Mouse (Mus musculus): ENCODE measurements around the gene Polr2i. TPM values are rescaled to one million over a fixed set of nuclear protein-coding genes. Genes with fewer than 3 reads are reported as not detected.

Polr2i gene
- total and polyA plus RNA-seq, 2 experiments from 2014 or later: 112 to 799 TPM

GRCm38 (mm10) chr7:30265935-30266334 lies 34.2 kb downstream of the Polr2i start:
- no peaks in the 10 kb centered on the region for H3K9me3 ChIP-seq (replicated peaks; ENCODE audit: control insufficient read depth, low read length)
- H3K4me2 ChIP-seq (ENCODE audit: low read depth, low read length): no peak overlapping the region
- H3K36me3 ChIP-seq (replicated peaks; ENCODE audit: control insufficient read depth, insufficient read depth, low read length): peaks cover 33% of the 10 kb centered on the region; the same call in 1 of the 2 replicates
- WGBS: 91% methylated on average over 7 of the region's 7 CpGs
- H3K27ac ChIP-seq (ENCODE audit: low read depth): no peak overlapping the region
- no peak for ATAC-seq (ENCODE audit: insufficient read depth, low read depth)
- H3K27me3 ChIP-seq (ENCODE audit: control insufficient read depth, insufficient read depth, low read length): no peaks in the 10 kb centered on the region
- no peak for DNase-seq (ENCODE audit: low spot score)
- H3K9ac ChIP-seq (replicated peaks; ENCODE audit: low read depth, low read length): no peak overlapping the region
- no peak for TF ChIP-seq CTCF (IDR thresholded peaks at IDR 0.05; ENCODE audit: low read depth)
- TF ChIP-seq EP300 (IDR thresholded peaks at IDR 0.05; ENCODE audit: low read depth): no peak
- no peaks in the 10 kb centered on the region for H3K4me1 ChIP-seq (ENCODE audit: control insufficient read depth, insufficient read depth)
- no peak overlapping the region for H3K4me3 ChIP-seq (ENCODE audit: low read depth, low read length)

GRCm38 (mm10) chr7:30266780-30267179 lies 35.0 kb downstream of the Polr2i start:
- H3K9me3 ChIP-seq (replicated peaks; ENCODE audit: control insufficient read depth, low read length): no peaks in the 10 kb centered on the region
- H3K27me3 ChIP-seq (ENCODE audit: control insufficient read depth, insufficient read depth, low read length): no peaks in the 10 kb centered on the region
- DNase-seq (ENCODE audit: low spot score) (no peak), ATAC-seq (ENCODE audit: insufficient read depth, low read depth) (no peak)
- no peak overlapping the region for H3K4me2 ChIP-seq (ENCODE audit: low read depth, low read length)
- TF ChIP-seq CTCF (IDR thresholded peaks at IDR 0.05; ENCODE audit: low read depth): no peak
- no peak for TF ChIP-seq EP300 (IDR thresholded peaks at IDR 0.05; ENCODE audit: low read depth)
- 37% methylated on average over 3 of the region's 3 CpGs for WGBS
- H3K27ac ChIP-seq (ENCODE audit: low read depth): no peak overlapping the region
- peaks cover 33% of the 10 kb centered on the region; the same call in 1 of the 2 replicates for H3K36me3 ChIP-seq (replicated peaks; ENCODE audit: control insufficient read depth, insufficient read depth, low read length)
- no peak overlapping the region for H3K9ac ChIP-seq (replicated peaks; ENCODE audit: low read depth, low read length)
- H3K4me1 ChIP-seq (ENCODE audit: control insufficient read depth, insufficient read depth): no peaks in the 10 kb centered on the region
- no peak overlapping the region for H3K4me3 ChIP-seq (ENCODE audit: low read depth, low read length)

GRCm38 (mm10) chr7:30269641-30270040 lies 37.9 kb downstream of the Polr2i start:
- DNase-seq (ENCODE audit: low spot score) (no peak), ATAC-seq (ENCODE audit: insufficient read depth, low read depth) (no peak)
- no peak for TF ChIP-seq CTCF (IDR thresholded peaks at IDR 0.05; ENCODE audit: low read depth)
- TF ChIP-seq EP300 (IDR thresholded peaks at IDR 0.05; ENCODE audit: low read depth): no peak
- H3K9me3 ChIP-seq (replicated peaks; ENCODE audit: control insufficient read depth, low read length): no peaks in the 10 kb centered on the region
- H3K27ac ChIP-seq (ENCODE audit: low read depth): no peak overlapping the region
- 86% methylated on average over 4 of the region's 4 CpGs for WGBS
- no peak overlapping the region for H3K9ac ChIP-seq (replicated peaks; ENCODE audit: low read depth, low read length)
- H3K27me3 ChIP-seq (ENCODE audit: control insufficient read depth, insufficient read depth, low read length): no peaks in the 10 kb centered on the region
- H3K4me1 ChIP-seq (ENCODE audit: control insufficient read depth, insufficient read depth): no peaks in the 10 kb centered on the region
- H3K4me2 ChIP-seq (ENCODE audit: low read depth, low read length): no peak overlapping the region
- H3K36me3 ChIP-seq (replicated peaks; ENCODE audit: control insufficient read depth, insufficient read depth, low read length): peaks cover 18% of the 10 kb centered on the region; the same call in 1 of the 2 replicates
- no peak overlapping the region for H3K4me3 ChIP-seq (ENCODE audit: low read depth, low read length)

- DNase-seq (ENCODE audit: low spot score): no peak
- WGBS: 68% methylated on average over 6 of the region's 6 CpGs
- Histone ChIP-seq H3K9me3 (replicated peaks; ENCODE audit: control insufficient read depth, low read length) (no peaks in the 10 kb centered on the region), H3K4me1 (ENCODE audit: control insufficient read depth, insufficient read depth) (peaks cover 2% of the 10 kb centered on the region), H3K4me3 (ENCODE audit: low read depth, low read length) (no peak overlapping the region), H3K27ac (ENCODE audit: low read depth) (no peak overlapping the region), H3K4me2 (ENCODE audit: low read depth, low read length) (no peak overlapping the region), H3K36me3 (replicated peaks; ENCODE audit: control insufficient read depth, insufficient read depth, low read length) (0 out of 2 replicates have a peak, but pooled peaks cover 5% of the 10 kb centered on the region), H3K27me3 (ENCODE audit: control insufficient read depth, insufficient read depth, low read length) (no peaks in the 10 kb centered on the region), H3K9ac (replicated peaks; ENCODE audit: low read depth, low read length) (no peak overlapping the region)
- TF ChIP-seq EP300 (IDR thresholded peaks at IDR 0.05; ENCODE audit: low read depth): no peak
- no peak for TF ChIP-seq CTCF (IDR thresholded peaks at IDR 0.05; ENCODE audit: low read depth)
- no peak for ATAC-seq (ENCODE audit: insufficient read depth, low read depth)
Measured at GRCm38 (mm10) chr7:30274383-30274782, 42.6 kb downstream of the Polr2i start.

GRCm38 (mm10) chr7:30278911-30279310 lies 47.2 kb downstream of the Polr2i start:
- H3K27me3 ChIP-seq (ENCODE audit: control insufficient read depth, insufficient read depth, low read length): no peaks in the 10 kb centered on the region
- H3K4me3 ChIP-seq (ENCODE audit: low read depth, low read length): no peak overlapping the region
- H3K4me1 ChIP-seq (ENCODE audit: control insufficient read depth, insufficient read depth): peaks cover 5% of the 10 kb centered on the region
- no peak overlapping the region for H3K27ac ChIP-seq (ENCODE audit: low read depth)
- TF ChIP-seq EP300 (IDR thresholded peaks at IDR 0.05; ENCODE audit: low read depth) (no peak), CTCF (IDR thresholded peaks at IDR 0.05; ENCODE audit: low read depth) (no peak)
- H3K36me3 ChIP-seq (replicated peaks; ENCODE audit: control insufficient read depth, insufficient read depth, low read length): no peaks in the 10 kb centered on the region
- H3K4me2 ChIP-seq (ENCODE audit: low read depth, low read length): peak overlapping the region; percentile 82; the same call in 1 of the 2 replicates
- ATAC-seq (ENCODE audit: insufficient read depth, low read depth) (no peak), DNase-seq (ENCODE audit: low spot score) (no peak)
- H3K9me3 ChIP-seq (replicated peaks; ENCODE audit: control insufficient read depth, low read length): no peaks in the 10 kb centered on the region
- 52% methylated on average over 2 of the region's 2 CpGs for WGBS
- 0 out of 2 replicates have a peak overlapping the region, but pooled peaks have one; percentile 19 for H3K9ac ChIP-seq (replicated peaks; ENCODE audit: low read depth, low read length)

- Histone ChIP-seq H3K36me3 (replicated peaks; ENCODE audit: control insufficient read depth, insufficient read depth, low read length) (no peaks in the 10 kb centered on the region), H3K4me2 (ENCODE audit: low read depth, low read length) (peak overlapping the region; percentile 82), H3K4me3 (ENCODE audit: low read depth, low read length) (peak overlapping the region; percentile 77), H3K27ac (ENCODE audit: low read depth) (peak overlapping the region; percentile 98; the same call in 1 of the 2 replicates), H3K9ac (replicated peaks; ENCODE audit: low read depth, low read length) (peak overlapping the region; percentile 51; the same call in 1 of the 2 replicates), H3K27me3 (ENCODE audit: control insufficient read depth, insufficient read depth, low read length) (no peaks in the 10 kb centered on the region), H3K9me3 (replicated peaks; ENCODE audit: control insufficient read depth, low read length) (no peaks in the 10 kb centered on the region), H3K4me1 (ENCODE audit: control insufficient read depth, insufficient read depth) (peaks cover 5% of the 10 kb centered on the region)
- TF ChIP-seq EP300 (IDR thresholded peaks at IDR 0.05; ENCODE audit: low read depth): no peak
- no peak for TF ChIP-seq CTCF (IDR thresholded peaks at IDR 0.05; ENCODE audit: low read depth)
- WGBS: under 1% methylated on average over 6 of the region's 6 CpGs
- ATAC-seq (ENCODE audit: insufficient read depth, low read depth) (no peak), DNase-seq (ENCODE audit: low spot score) (peak; percentile 16)
Measured at GRCm38 (mm10) chr7:30279536-30279935, 47.8 kb downstream of the Polr2i start.

Data from heart, postnatal 0 days (tissue).